Mouse (Mus musculus) liver, embryonic 14.5 days (tissue): ENCODE results near the gene Tmem63b. TPM values are rescaled to one million over a fixed set of nuclear protein-coding genes. Genes with fewer than 3 reads are reported as not detected.

Experiments
- ATAC-seq: fragments of 200-750 bp; cut with Nextera tagmentation; 2 replicates; pipeline ENCODE4 v1.8.0; 2017; ENCODE audit warnings: moderate number of reproducible peaks, mild to moderate bottlenecking, moderate library complexity; ENCODE audit not compliant: insufficient read depth
- DNase-seq, 3 experiments: peaks; one replicate each; pipeline ENCODE4 v3.0.0-alpha.2; 2012 to 2013; ENCODE audit warnings: low read depth in 3 of 3, low spot score in 3 of 3
- H3K27ac ChIP-seq: fragments of 300-500 bp; sonication (generic); 2 replicates; pipeline ENCODE4 v1.5.1; 2014; ENCODE audit warnings: moderate library complexity, mild to moderate bottlenecking, control low read depth, inconsistent platforms
- H3K27me3 ChIP-seq: fragments of 300-500 bp; sonication (generic); 2 replicates; pipeline ENCODE4 v1.6.1; 2014; ENCODE audit warnings: mild to moderate bottlenecking, low read length, moderate library complexity; ENCODE audit not compliant: control insufficient read depth, insufficient read depth
- H3K36me3 ChIP-seq: fragments of 300-500 bp; sonication (generic); replicated peaks from 2 replicates; pipeline ENCODE4 v1.6.1; 2014; ENCODE audit warnings: low read depth; ENCODE audit not compliant: control insufficient read depth, insufficient read depth
- H3K4me1 ChIP-seq, 2 experiments: fragments of 200-500 bp in 1 of 2; fragments of 300-500 bp in 1 of 2; sonication (generic) in 1 of 2; replicated peaks; 2 replicates each; pipeline ENCODE4 v1.6.1; 2012 to 2014; ENCODE audit warnings: antibody characterized with exemption in 1 of 2, inconsistent platforms in 1 of 2, low read length in 1 of 2; ENCODE audit not compliant: control insufficient read depth in 2 of 2, insufficient read depth in 2 of 2
- H3K4me2 ChIP-seq: fragments of 300-500 bp; sonication (generic); 2 replicates; pipeline ENCODE4 v1.6.1; 2014; ENCODE audit warnings: low read depth, mild to moderate bottlenecking, control low read depth, moderate library complexity
- H3K4me3 ChIP-seq, 2 experiments: fragments of 200-500 bp in 1 of 2; fragments of 300-500 bp in 1 of 2; sonication (generic) in 1 of 2; 2 replicates each; pipeline ENCODE4 v1.5.1; 2012 to 2014; ENCODE audit warnings: low read depth in 2 of 2, low read length in 2 of 2, mild to moderate bottlenecking in 2 of 2, control low read depth in 1 of 2, inconsistent platforms in 1 of 2, moderate library complexity in 1 of 2; ENCODE audit not compliant: insufficient read depth in 1 of 2
- H3K9ac ChIP-seq: fragments of 300-500 bp; sonication (generic); replicated peaks from 2 replicates; pipeline ENCODE4 v1.6.1; 2014; ENCODE audit warnings: mild to moderate bottlenecking, control low read depth, moderate library complexity
- H3K9me3 ChIP-seq: fragments of 300-500 bp; sonication (generic); 2 replicates; pipeline ENCODE4 v1.6.1; 2016; ENCODE audit warnings: low read length, mixed read lengths; ENCODE audit not compliant: control insufficient read depth
- CTCF ChIP-seq: IDR thresholded peaks from 2 replicates; pipeline ENCODE4 v1.5.1; 2016; ENCODE audit warnings: antibody characterized with exemption, low read depth, control low read depth
- EP300 ChIP-seq: IDR thresholded peaks from 2 replicates; pipeline ENCODE4 v1.6.1; 2016; ENCODE audit warnings: antibody characterized with exemption, low read depth
- WGBS: fragments of 180-500 bp; shearing (Covaris S2); extraction: QIAGEN DNeasy Blood & Tissue Kit; methylation state at CpG from one replicate; pipeline ENCODE4 v1.1.7; 2014; ENCODE audit not compliant: insufficient replicate concordance; 5-methylcytosine and 5-hydroxymethylcytosine counted together
- polyA plus RNA-seq, 2 experiments: library from polyadenylated mRNA; depleted of rRNA in 1 of 2; stranded (reverse) in 1 of 2; unstranded in 1 of 2; fragments of >200 nt; fragmentation: Nextera tagmentation in 1 of 2; extraction: Ambion mirVana in 1 of 2; gene quantifications; 2 replicates each; pipeline versions ENCODE4 v1.2.1 to v1.2.3; 2012 to 2014

Tmem63b gene
- polyA plus RNA-seq, 2 experiments: 4.1 to 10.4 TPM

DNA sequence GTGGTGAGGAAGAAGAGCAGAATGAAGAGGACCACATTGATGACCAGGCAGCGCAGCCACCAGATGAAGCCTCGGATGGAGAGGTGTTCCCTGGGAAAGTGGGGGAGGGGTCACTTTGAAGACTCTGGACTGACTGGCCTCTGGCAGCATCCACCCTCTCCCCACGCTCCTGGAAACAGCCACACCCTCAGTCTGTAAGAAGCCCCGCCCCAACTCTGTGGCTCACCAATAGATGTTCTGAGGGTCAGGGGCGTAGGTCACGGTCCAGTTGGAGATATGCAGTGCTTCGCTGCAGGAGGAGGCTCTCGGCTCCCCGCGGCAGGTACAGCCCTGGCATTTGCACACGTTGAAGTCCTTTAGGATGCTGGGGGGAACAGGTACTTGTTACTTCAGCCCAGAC is 20.6 kb downstream of the Tmem63b start:
- DNase-seq: no peak
- Histone ChIP-seq H3K4me2 (no peak overlapping the region), H3K9ac (no peak overlapping the region), H3K27me3 (no peaks in the 10 kb centered on the region), H3K4me3 (no peak overlapping the region), H3K4me1 (0 out of 4 replicates have a peak, but pooled peaks cover 0 to 2% of the 10 kb centered on the region in 2 experiments), H3K27ac (no peak overlapping the region), H3K36me3 (no peaks in the 10 kb centered on the region), H3K9me3 (no peaks in the 10 kb centered on the region)
- WGBS: 75% methylated on average over 11 of the region's 11 CpGs
- no peak for ATAC-seq
- TF ChIP-seq CTCF (no peak), EP300 (no peak)

DNA sequence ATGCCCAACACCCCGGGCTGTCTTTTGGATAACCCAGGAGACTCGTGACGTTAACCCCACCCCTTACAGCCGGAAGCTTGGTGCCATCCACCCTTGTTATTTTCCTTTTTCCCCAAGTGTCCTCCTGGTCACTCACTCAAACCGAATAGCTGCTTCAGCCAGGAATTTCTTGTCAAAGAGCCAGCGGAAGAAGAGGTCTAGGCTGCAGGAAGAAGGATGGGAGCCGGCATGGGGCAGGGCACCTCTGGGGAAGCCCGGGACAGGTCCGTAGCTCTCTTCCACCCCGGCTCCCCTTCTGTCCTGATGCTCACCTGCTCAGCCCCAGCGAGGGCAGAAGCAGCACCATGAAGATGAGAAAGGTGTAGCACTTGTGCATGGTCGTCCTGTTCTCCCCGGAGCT is 22.1 kb downstream of the Tmem63b start:
- Histone ChIP-seq H3K9me3 (no peaks in the 10 kb centered on the region), H3K27ac (no peak overlapping the region), H3K36me3 (no peaks in the 10 kb centered on the region), H3K9ac (no peak overlapping the region), H3K27me3 (no peaks in the 10 kb centered on the region), H3K4me2 (no peak overlapping the region), H3K4me3 (no peak overlapping the region), H3K4me1 (0 out of 4 replicates have a peak, but pooled peaks cover 0 to 2% of the 10 kb centered on the region in 2 experiments)
- TF ChIP-seq EP300 (no peak), CTCF (no peak)
- WGBS: 77% methylated on average over 13 of the region's 13 CpGs
- no peak for ATAC-seq
- DNase-seq: no peak

DNA sequence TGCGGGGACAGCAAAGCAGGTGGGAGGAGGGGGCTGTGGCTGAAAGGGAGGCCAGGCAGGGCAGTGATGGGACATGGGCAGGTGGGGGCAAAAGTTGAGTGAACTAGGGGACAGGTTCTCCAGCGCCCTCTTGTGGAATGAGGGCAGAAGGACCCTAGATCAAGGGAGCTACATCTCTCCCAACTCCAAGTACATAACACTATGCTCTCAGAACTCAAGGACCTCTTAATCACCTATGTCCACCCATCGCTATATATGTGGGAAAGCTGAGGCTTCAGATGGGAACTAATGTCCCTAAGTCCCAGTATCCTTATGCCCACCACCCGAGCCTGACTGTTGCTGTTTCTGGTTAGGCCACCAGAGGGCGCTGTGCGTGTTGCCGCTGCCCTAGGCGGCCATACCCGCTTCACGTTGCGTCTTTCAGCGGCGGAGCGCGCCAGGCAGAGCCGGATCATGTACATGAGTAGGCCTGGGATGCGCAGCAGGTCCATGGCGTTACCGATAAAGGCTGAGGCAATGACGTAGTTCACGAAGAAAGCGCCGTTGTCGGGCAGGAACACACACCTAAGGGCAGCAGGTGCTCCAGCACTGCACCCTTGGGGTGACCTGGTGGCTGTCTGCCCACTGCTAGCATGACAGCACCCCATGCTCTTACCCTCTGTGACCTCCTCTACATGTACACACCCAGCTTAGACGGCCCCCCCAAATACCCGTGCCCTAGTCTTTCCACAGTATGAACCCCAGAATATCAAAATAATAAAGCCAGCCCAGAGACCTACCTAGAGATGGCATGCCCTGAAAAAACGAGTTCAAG is 23.4 kb downstream of the Tmem63b start:
- no peaks in the 10 kb centered on the region for H3K27me3 ChIP-seq
- H3K9ac ChIP-seq: no peak overlapping the region
- H3K36me3 ChIP-seq: no peaks in the 10 kb centered on the region
- peak overlapping the region; percentile 37 for H3K4me2 ChIP-seq
- TF ChIP-seq CTCF (peak; percentile 97), EP300 (no peak)
- WGBS: 18% methylated on average over 27 of the region's 27 CpGs
- ATAC-seq (peak; percentile 66; the same call in 1 of the 2 replicates), DNase-seq (peak in 1 of 3 experiments; percentile 51)
- H3K9me3 ChIP-seq: no peaks in the 10 kb centered on the region
- 0 out of 4 replicates have a peak, but pooled peaks cover 0 to 2% of the 10 kb centered on the region in 2 experiments for H3K4me1 ChIP-seq
- H3K4me3 ChIP-seq: no peak overlapping the region
- no peak overlapping the region for H3K27ac ChIP-seq

DNA sequence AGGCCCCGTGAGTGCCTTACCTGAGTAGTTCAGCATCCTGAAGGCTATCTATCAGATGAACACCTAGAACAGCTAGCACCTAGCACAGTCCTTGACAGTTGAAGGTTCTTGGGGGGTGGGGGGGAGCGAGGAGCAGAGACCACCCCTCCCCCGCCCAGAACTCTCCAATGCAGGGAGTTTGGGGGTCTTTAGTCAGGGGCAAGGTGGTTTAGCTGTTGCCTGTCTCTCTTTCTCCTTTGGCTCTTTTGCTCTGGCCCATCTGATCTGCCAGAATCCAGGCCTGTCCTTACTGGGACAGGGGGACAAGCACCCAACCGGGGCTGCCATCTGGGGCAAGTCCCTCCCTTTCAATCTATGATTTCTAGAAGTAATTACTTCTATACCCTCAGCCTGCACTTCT is 27.5 kb downstream of the Tmem63b start, which contains the start of gene Capn11:
Gene Capn11, minus strand, starts transcription at position 101 of the 400 bp plus-strand sequence.
- ATAC-seq: no peak
- DNase-seq: no peak

DNA sequence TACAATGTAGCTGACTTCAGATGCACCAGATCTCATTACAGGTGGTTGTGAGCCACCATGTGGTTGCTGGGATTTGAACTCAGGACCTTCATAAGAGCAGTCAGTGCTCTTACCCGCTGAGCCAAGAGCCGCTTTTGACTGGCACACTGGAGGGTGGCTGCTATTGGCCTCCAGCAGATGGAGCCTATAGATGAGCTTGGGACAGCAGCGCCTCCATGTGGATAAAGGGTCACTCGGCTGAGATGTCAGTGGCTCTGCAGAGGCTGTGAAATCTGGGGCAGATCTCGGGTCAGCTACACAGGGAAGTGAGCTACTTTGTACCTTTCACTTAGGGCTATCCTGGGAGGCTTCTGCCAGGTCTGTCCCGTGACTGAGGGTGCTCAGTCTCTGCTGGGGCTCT is 30.9 kb downstream of the Tmem63b start:
- no peak overlapping the region for H3K4me2 ChIP-seq
- no peak overlapping the region for H3K9ac ChIP-seq
- H3K4me1 ChIP-seq: peaks cover 6 to 7% of the 10 kb centered on the region in 2 experiments; a peak in 2 of 4 replicates
- no peaks in the 10 kb centered on the region for H3K36me3 ChIP-seq
- no peak overlapping the region for H3K27ac ChIP-seq
- peak in 1 of 3 experiments; percentile 20 for DNase-seq
- H3K4me3 ChIP-seq: no peak overlapping the region
- no peaks in the 10 kb centered on the region for H3K27me3 ChIP-seq
- no peaks in the 10 kb centered on the region for H3K9me3 ChIP-seq
- 18% methylated on average over 6 of the region's 6 CpGs for whole genome bisulfite sequencing
- ATAC-seq: no peak
- TF ChIP-seq CTCF (peak; percentile 74), EP300 (no peak)

More for the DNA sequence above, 27.5 kb downstream of the Tmem63b start, which contains the start of gene Capn11:
- no peaks in the 10 kb centered on the region for H3K36me3 ChIP-seq
- no peak within 1 kb of the TSS for H3K4me2 ChIP-seq
- H3K27me3 ChIP-seq: no peaks in the 10 kb centered on the region
- H3K27ac ChIP-seq: no peak within 1 kb of the TSS
- 56% methylated on average over 4 of the region's 4 CpGs for WGBS
- no peaks in the 10 kb centered on the region for H3K9me3 ChIP-seq
- no peak within 1 kb of the TSS for H3K9ac ChIP-seq
- 0 out of 4 replicates have a peak, but pooled peaks cover 0 to 2% of the 10 kb centered on the region in 2 experiments for H3K4me1 ChIP-seq
- TF ChIP-seq CTCF (no peak), EP300 (no peak)
- H3K4me3 ChIP-seq: no peak within 1 kb of the TSS
